Mouse (Mus musculus): ENCODE data around the gene Dcdc2c.

Dcdc2c gene

GRCm38 (mm10) chr12:28436536-28436935 lies 115.7 kb downstream of the Dcdc2c start:
- DNase-seq = no peak

- DNase-seq = no peak
Measured at GRCm38 (mm10) chr12:28432729-28433067, 119.5 kb downstream of the Dcdc2c start.

GRCm38 (mm10) chr12:28431832-28432728 lies 120.1 kb downstream of the Dcdc2c start:
- peak; percentile 85 to 88 for DNase-seq

- DNase-seq = no peak
Measured at GRCm38 (mm10) chr12:28429856-28430255, 122.3 kb downstream of the Dcdc2c start.

GRCm38 (mm10) chr12:28416957-28417356 lies 135.2 kb downstream of the Dcdc2c start:
- DNase-seq = peak in 1 of 2 experiments; percentile 16

GRCm38 (mm10) chr12:28407656-28408405 lies 144.4 kb downstream of the Dcdc2c start:
- no peak for DNase-seq

- DNase-seq = no peak
Measured at GRCm38 (mm10) chr12:28402256-28402655, 149.9 kb downstream of the Dcdc2c start.

- no peak for DNase-seq
Measured at GRCm38 (mm10) chr12:28401372-28401771, 150.8 kb downstream of the Dcdc2c start.

GRCm38 (mm10) chr12:28392129-28392528 lies 160.1 kb downstream of the Dcdc2c start:
- DNase-seq = no peak

Data from cerebellum, postnatal 14 days (tissue).